Mouse (Mus musculus): ENCODE results near the gene Esd. TPM values are rescaled to one million over a fixed set of nuclear protein-coding genes. Genes with fewer than 3 reads are reported as not detected.

Gene Esd
- polyA plus RNA-seq (2012; rRNA removed), result 122 and 144 TPM in 2 replicates

GRCm38 (mm10) chr14:74732079-74732783 lies at the start of gene Esd:
Esd (plus strand) TSS chr14:74732297.
- peak; percentile 96 for DNase-seq (ENCODE audit: low read depth)
- peak; percentile 49; the same call in 1 of the 2 replicates for TF ChIP-seq POLR2A (IDR thresholded peaks at IDR 0.05; ENCODE audit: borderline replicate concordance, extremely low read depth, insufficient read depth, insufficient read length, poor library complexity, severe bottlenecking)
- TF ChIP-seq CTCF (IDR thresholded peaks at IDR 0.05; ENCODE audit: borderline replicate concordance, extremely low read depth, insufficient read depth, insufficient read length), result no peak

- no peak for DNase-seq (ENCODE audit: low read depth)
- TF ChIP-seq POLR2A (IDR thresholded peaks at IDR 0.05; ENCODE audit: borderline replicate concordance, extremely low read depth, insufficient read depth, insufficient read length, poor library complexity, severe bottlenecking) (no peak), CTCF (IDR thresholded peaks at IDR 0.05; ENCODE audit: borderline replicate concordance, extremely low read depth, insufficient read depth, insufficient read length) (no peak)
Observed at GRCm38 (mm10) chr14:74684298-74684978, 47.7 kb upstream of the Esd start.

GRCm38 (mm10) chr14:74691963-74692362 lies 40.1 kb upstream of the Esd start:
- TF ChIP-seq CTCF (IDR thresholded peaks at IDR 0.05; ENCODE audit: borderline replicate concordance, extremely low read depth, insufficient read depth, insufficient read length), result no peak
- no peak for TF ChIP-seq POLR2A (IDR thresholded peaks at IDR 0.05; ENCODE audit: borderline replicate concordance, extremely low read depth, insufficient read depth, insufficient read length, poor library complexity, severe bottlenecking)
- no peak for DNase-seq (ENCODE audit: low read depth)

- DNase-seq (ENCODE audit: low read depth), result peak; percentile 38
- TF ChIP-seq CTCF (IDR thresholded peaks at IDR 0.05; ENCODE audit: borderline replicate concordance, extremely low read depth, insufficient read depth, insufficient read length) (no peak), POLR2A (IDR thresholded peaks at IDR 0.05; ENCODE audit: borderline replicate concordance, extremely low read depth, insufficient read depth, insufficient read length, poor library complexity, severe bottlenecking) (no peak)
Observed at GRCm38 (mm10) chr14:74696766-74697165, 35.3 kb upstream of the Esd start.

GRCm38 (mm10) chr14:74697432-74697831 lies 34.7 kb upstream of the Esd start:
- no peak for DNase-seq (ENCODE audit: low read depth)
- TF ChIP-seq POLR2A (IDR thresholded peaks at IDR 0.05; ENCODE audit: borderline replicate concordance, extremely low read depth, insufficient read depth, insufficient read length, poor library complexity, severe bottlenecking) (no peak), CTCF (IDR thresholded peaks at IDR 0.05; ENCODE audit: borderline replicate concordance, extremely low read depth, insufficient read depth, insufficient read length) (no peak)

GRCm38 (mm10) chr14:74699241-74699640 lies 32.9 kb upstream of the Esd start:
- TF ChIP-seq CTCF (IDR thresholded peaks at IDR 0.05; ENCODE audit: borderline replicate concordance, extremely low read depth, insufficient read depth, insufficient read length) (no peak), POLR2A (IDR thresholded peaks at IDR 0.05; ENCODE audit: borderline replicate concordance, extremely low read depth, insufficient read depth, insufficient read length, poor library complexity, severe bottlenecking) (no peak)
- no peak for DNase-seq (ENCODE audit: low read depth)

- TF ChIP-seq POLR2A (IDR thresholded peaks at IDR 0.05; ENCODE audit: borderline replicate concordance, extremely low read depth, insufficient read depth, insufficient read length, poor library complexity, severe bottlenecking), result no peak
- TF ChIP-seq CTCF (IDR thresholded peaks at IDR 0.05; ENCODE audit: borderline replicate concordance, extremely low read depth, insufficient read depth, insufficient read length), result no peak
- no peak for DNase-seq (ENCODE audit: low read depth)
Observed at GRCm38 (mm10) chr14:74703930-74704329, 28.2 kb upstream of the Esd start.

- TF ChIP-seq CTCF (IDR thresholded peaks at IDR 0.05; ENCODE audit: borderline replicate concordance, extremely low read depth, insufficient read depth, insufficient read length) (peak; percentile 48; the same call in 1 of the 2 replicates), POLR2A (IDR thresholded peaks at IDR 0.05; ENCODE audit: borderline replicate concordance, extremely low read depth, insufficient read depth, insufficient read length, poor library complexity, severe bottlenecking) (no peak)
- DNase-seq (ENCODE audit: low read depth), result peak; percentile 75
Observed at GRCm38 (mm10) chr14:74709054-74709453, 23.0 kb upstream of the Esd start.

GRCm38 (mm10) chr14:74723541-74723940 lies 8.6 kb upstream of the Esd start:
- no peak for DNase-seq (ENCODE audit: low read depth)
- TF ChIP-seq CTCF (IDR thresholded peaks at IDR 0.05; ENCODE audit: borderline replicate concordance, extremely low read depth, insufficient read depth, insufficient read length) (no peak), POLR2A (IDR thresholded peaks at IDR 0.05; ENCODE audit: borderline replicate concordance, extremely low read depth, insufficient read depth, insufficient read length, poor library complexity, severe bottlenecking) (no peak)

- no peak for TF ChIP-seq CTCF (IDR thresholded peaks at IDR 0.05; ENCODE audit: borderline replicate concordance, extremely low read depth, insufficient read depth, insufficient read length)
- no peak for TF ChIP-seq POLR2A (IDR thresholded peaks at IDR 0.05; ENCODE audit: borderline replicate concordance, extremely low read depth, insufficient read depth, insufficient read length, poor library complexity, severe bottlenecking)
Observed at GRCm38 (mm10) chr14:74731221-74732078, 647 bp upstream of the Esd start.

GRCm38 (mm10) chr14:74733397-74733796 lies 1.3 kb downstream of the Esd start:
- no peak for DNase-seq (ENCODE audit: low read depth)

More at GRCm38 (mm10) chr14:74731221-74732078, 647 bp upstream of the Esd start:
- no peak for DNase-seq (ENCODE audit: low read depth)

More at GRCm38 (mm10) chr14:74733397-74733796, 1.3 kb downstream of the Esd start:
- TF ChIP-seq POLR2A (IDR thresholded peaks at IDR 0.05; ENCODE audit: borderline replicate concordance, extremely low read depth, insufficient read depth, insufficient read length, poor library complexity, severe bottlenecking) (no peak), CTCF (IDR thresholded peaks at IDR 0.05; ENCODE audit: borderline replicate concordance, extremely low read depth, insufficient read depth, insufficient read length) (no peak)

All from brain, embryonic 14.5 days (tissue).